Mouse (Mus musculus): Measurements from ENCODE around the gene Gm28038. TPM values are rescaled to one million over a fixed set of nuclear protein-coding genes. Genes with fewer than 3 reads are reported as not detected.

Gm28038 gene
- polyA plus RNA-seq, 1 experiment from 2014 or later = not detected

- Histone ChIP-seq H3K4me2 (no peak overlapping the region), H3K36me3 (peaks cover 95% of the 10 kb centered on the region), H3K9me3 (no peaks in the 10 kb centered on the region), H3K4me3 (no peak overlapping the region), H3K9ac (no peak overlapping the region), H3K4me1 (no peaks in the 10 kb centered on the region), H3K27ac (no peak overlapping the region), H3K27me3 (no peaks in the 10 kb centered on the region)
- 92% methylated on average over 3 of the region's 3 CpGs for WGBS
- no peak for ATAC-seq (ENCODE audit: insufficient number of reproducible peaks, low FRiP score, low TSS enrichment, low read depth)
These were observed 61.2 kb downstream of the Gm28038 start for GRCm38 (mm10) chr2:30342061-30342460.

GRCm38 (mm10) chr2:30342544-30342943 lies 61.7 kb downstream of the Gm28038 start:
- WGBS = 92% methylated on average over 7 of the region's 7 CpGs
- no peak overlapping the region for H3K27ac ChIP-seq
- no peak for ATAC-seq (ENCODE audit: insufficient number of reproducible peaks, low FRiP score, low TSS enrichment, low read depth)

GRCm38 (mm10) chr2:30343601-30344137 lies 62.8 kb downstream of the Gm28038 start:
- Histone ChIP-seq H3K27me3 (no peaks in the 10 kb centered on the region), H3K27ac (peak overlapping the region; percentile 30; the same call in 1 of the 2 replicates), H3K4me2 (no peak overlapping the region), H3K4me1 (no peaks in the 10 kb centered on the region), H3K9me3 (no peaks in the 10 kb centered on the region), H3K36me3 (peaks cover 98% of the 10 kb centered on the region), H3K4me3 (no peak overlapping the region), H3K9ac (no peak overlapping the region)
- ATAC-seq (ENCODE audit: insufficient number of reproducible peaks, low FRiP score, low TSS enrichment, low read depth) = no peak
- 74% methylated on average over 14 of the region's 14 CpGs for WGBS

More at GRCm38 (mm10) chr2:30342544-30342943, 61.7 kb downstream of the Gm28038 start:
- Histone ChIP-seq H3K4me3 (no peak overlapping the region), H3K36me3 (peaks cover 95% of the 10 kb centered on the region), H3K4me2 (no peak overlapping the region), H3K9me3 (no peaks in the 10 kb centered on the region), H3K9ac (no peak overlapping the region), H3K4me1 (no peaks in the 10 kb centered on the region), H3K27me3 (no peaks in the 10 kb centered on the region)

GRCm38 (mm10) chr2:30345971-30346676 lies 65.3 kb downstream of the Gm28038 start:
- Histone ChIP-seq H3K9ac (no peak overlapping the region), H3K4me2 (no peak overlapping the region), H3K27ac (no peak overlapping the region), H3K36me3 (peaks cover 97% of the 10 kb centered on the region), H3K9me3 (no peaks in the 10 kb centered on the region), H3K4me1 (no peaks in the 10 kb centered on the region), H3K4me3 (no peak overlapping the region), H3K27me3 (no peaks in the 10 kb centered on the region)
- no peak for ATAC-seq (ENCODE audit: insufficient number of reproducible peaks, low FRiP score, low TSS enrichment, low read depth)
- WGBS = 89% methylated on average over 7 of the region's 7 CpGs

GRCm38 (mm10) chr2:30349196-30349595 lies 68.4 kb downstream of the Gm28038 start:
- WGBS = 86% methylated on average over 6 of the region's 6 CpGs
- Histone ChIP-seq H3K36me3 (peaks cover 87% of the 10 kb centered on the region), H3K27ac (no peak overlapping the region), H3K4me1 (no peaks in the 10 kb centered on the region), H3K27me3 (no peaks in the 10 kb centered on the region), H3K9me3 (no peaks in the 10 kb centered on the region), H3K9ac (no peak overlapping the region), H3K4me2 (no peak overlapping the region), H3K4me3 (no peak overlapping the region)
- ATAC-seq (ENCODE audit: insufficient number of reproducible peaks, low FRiP score, low TSS enrichment, low read depth) = no peak

Other genes with a start within 250 kb of the Gm28038 start
- 36.7 and 37.0 TPM in 2 replicates for gene Wdr34, start 232.2 kb upstream of the Gm28038 start, polyA plus RNA-seq (2015; fragmentation: Nextera tagmentation; extraction: Ambion mirVana)
- 323 and 361 TPM in 2 replicates for gene Set, start 223.7 kb upstream of the Gm28038 start, polyA plus RNA-seq (2015; fragmentation: Nextera tagmentation; extraction: Ambion mirVana)
- 8.6 and 10.4 TPM in 2 replicates for gene Pkn3, start 203.4 kb upstream of the Gm28038 start, polyA plus RNA-seq (2015; fragmentation: Nextera tagmentation; extraction: Ambion mirVana)
- gene Zdhhc12, start 187.4 kb upstream of the Gm28038 start, polyA plus RNA-seq (2015; fragmentation: Nextera tagmentation; extraction: Ambion mirVana) = 21.1 and 21.6 TPM in 2 replicates
- gene Zer1, start 156.5 kb upstream of the Gm28038 start, polyA plus RNA-seq (2015; fragmentation: Nextera tagmentation; extraction: Ambion mirVana) = 6.5 and 8.6 TPM in 2 replicates
- gene Tbc1d13, start 147.3 kb upstream of the Gm28038 start, polyA plus RNA-seq (2015; fragmentation: Nextera tagmentation; extraction: Ambion mirVana) = 5.5 and 8.0 TPM in 2 replicates
- 14.8 and 17.0 TPM in 2 replicates for gene Endog, start 109.5 kb upstream of the Gm28038 start, polyA plus RNA-seq (2015; fragmentation: Nextera tagmentation; extraction: Ambion mirVana)
- 75.0 and 75.2 TPM in 2 replicates for gene Spout1, start 102.6 kb upstream of the Gm28038 start, polyA plus RNA-seq (2015; fragmentation: Nextera tagmentation; extraction: Ambion mirVana)
- 12.4 TPM in 2 replicates for gene Kyat1, start 75.2 kb upstream of the Gm28038 start, polyA plus RNA-seq (2015; fragmentation: Nextera tagmentation; extraction: Ambion mirVana)
- gene Lrrc8a, start 43.3 kb upstream of the Gm28038 start, polyA plus RNA-seq (2015; fragmentation: Nextera tagmentation; extraction: Ambion mirVana) = 40.6 and 42.5 TPM in 2 replicates
- 0.10 and 0.11 TPM in 2 replicates for gene Gm28035, start 40.5 kb upstream of the Gm28038 start, polyA plus RNA-seq (2015; fragmentation: Nextera tagmentation; extraction: Ambion mirVana)
- 5.9 and 6.8 TPM in 2 replicates for gene Phyhd1, start 14.8 kb upstream of the Gm28038 start, polyA plus RNA-seq (2015; fragmentation: Nextera tagmentation; extraction: Ambion mirVana)
- 31.5 and 33.4 TPM in 2 replicates for gene Dolk, start 5.3 kb downstream of the Gm28038 start, polyA plus RNA-seq (2015; fragmentation: Nextera tagmentation; extraction: Ambion mirVana)
- gene Nup188, start 5.4 kb downstream of the Gm28038 start, polyA plus RNA-seq (2015; fragmentation: Nextera tagmentation; extraction: Ambion mirVana) = 28.2 and 32.4 TPM in 2 replicates
- gene Sh3glb2, start 78.3 kb downstream of the Gm28038 start, polyA plus RNA-seq (2015; fragmentation: Nextera tagmentation; extraction: Ambion mirVana) = 87.5 and 88.5 TPM in 2 replicates
- gene Miga2, start 83.2 kb downstream of the Gm28038 start, polyA plus RNA-seq (2015; fragmentation: Nextera tagmentation; extraction: Ambion mirVana) = 23.3 and 23.9 TPM in 2 replicates
- 35.5 and 35.8 TPM in 2 replicates for gene Dolpp1, start 111.2 kb downstream of the Gm28038 start, polyA plus RNA-seq (2015; fragmentation: Nextera tagmentation; extraction: Ambion mirVana)
- 23.9 and 37.6 TPM in 2 replicates for gene Crat, start 134.8 kb downstream of the Gm28038 start, polyA plus RNA-seq (2015; fragmentation: Nextera tagmentation; extraction: Ambion mirVana)
- 137 and 149 TPM in 2 replicates for gene Ptpa, start 135.0 kb downstream of the Gm28038 start, polyA plus RNA-seq (2015; fragmentation: Nextera tagmentation; extraction: Ambion mirVana)
- gene Ier5l, start 193.2 kb downstream of the Gm28038 start, polyA plus RNA-seq (2015; fragmentation: Nextera tagmentation; extraction: Ambion mirVana) = 1.9 and 2.1 TPM in 2 replicates

All from limb, embryonic 15.5 days (tissue).